Mouse (Mus musculus) right cerebral cortex, adult 2 months (tissue): Measurements from ENCODE around the gene Rpusd3.

Experiments used
- DNase-seq, 2 experiments: peaks; one replicate each; pipeline ENCODE4 v3.0.0; 2021 to 2022; ENCODE audit warnings: low spot score in 2 of 2

The Rpusd3 gene

GRCm38 (mm10) chr6:113429965-113430364, 10.8 kb upstream of the Rpusd3 start:
- DNase-seq = no peak

- no peak for DNase-seq
These were observed 8.9 kb upstream of the Rpusd3 start for GRCm38 (mm10) chr6:113428006-113428405.

- no peak for DNase-seq
These were observed 8.3 kb upstream of the Rpusd3 start for GRCm38 (mm10) chr6:113427397-113427796.

- no peak for DNase-seq
These were observed 7.6 kb upstream of the Rpusd3 start for GRCm38 (mm10) chr6:113426696-113427095.

GRCm38 (mm10) chr6:113424187-113424586, 5.0 kb upstream of the Rpusd3 start:
- no peak for DNase-seq

- no peak for DNase-seq
These were observed 3.9 kb upstream of the Rpusd3 start for GRCm38 (mm10) chr6:113423000-113423399.

- no peak for DNase-seq
These were observed 520 bp downstream of the Rpusd3 start for GRCm38 (mm10) chr6:113418441-113419198.

- DNase-seq = no peak
These were observed 2.7 kb downstream of the Rpusd3 start for GRCm38 (mm10) chr6:113416416-113416815.

GRCm38 (mm10) chr6:113410001-113410400, 9.1 kb downstream of the Rpusd3 start:
- no peak for DNase-seq

- no peak for DNase-seq
These were observed 12.5 kb downstream of the Rpusd3 start for GRCm38 (mm10) chr6:113406683-113407082.

GRCm38 (mm10) chr6:113405483-113405882, 13.7 kb downstream of the Rpusd3 start:
- DNase-seq = peak; percentile 61 to 67

GRCm38 (mm10) chr6:113404649-113405448, 14.3 kb downstream of the Rpusd3 start:
- DNase-seq = no peak

GRCm38 (mm10) chr6:113402094-113402493, 17.0 kb downstream of the Rpusd3 start:
- DNase-seq = no peak

GRCm38 (mm10) chr6:113396270-113397030, 22.7 kb downstream of the Rpusd3 start:
- no peak for DNase-seq

GRCm38 (mm10) chr6:113395501-113395900, 23.6 kb downstream of the Rpusd3 start:
- DNase-seq = no peak

GRCm38 (mm10) chr6:113394811-113395210, 24.3 kb downstream of the Rpusd3 start:
- DNase-seq = no peak

- no peak for DNase-seq
These were observed 25.2 kb downstream of the Rpusd3 start for GRCm38 (mm10) chr6:113393951-113394350.

- DNase-seq = peak; percentile 50 to 58
These were observed 26.6 kb downstream of the Rpusd3 start for GRCm38 (mm10) chr6:113392387-113393071.

GRCm38 (mm10) chr6:113392015-113392386, 27.1 kb downstream of the Rpusd3 start:
- DNase-seq = no peak

GRCm38 (mm10) chr6:113390715-113391114, 28.4 kb downstream of the Rpusd3 start:
- no peak for DNase-seq

GRCm38 (mm10) chr6:113388960-113389359, 30.2 kb downstream of the Rpusd3 start, which contains the start of gene Ttll3:
TSS of gene Ttll3 (plus strand) at chr6:113389260.
- DNase-seq = no peak

GRCm38 (mm10) chr6:113386025-113386424, 33.1 kb downstream of the Rpusd3 start:
- no peak for DNase-seq
